Mouse (Mus musculus): ENCODE results near the gene Zfpl1. TPM values are rescaled to one million over a fixed set of nuclear protein-coding genes. Genes with fewer than 3 reads are reported as not detected.
"Not testable (repeated sequence)": the region's sequence is repeated elsewhere in the genome, so short reads cannot be mapped to it uniquely, and the experiment has no call there.

Zfpl1 gene
- total RNA-seq (2015) (15.3 and 15.8 TPM in 2 replicates), total RNA-seq (2017) (29.2 and 33.7 TPM in 2 replicates)

GRCm38 (mm10) chr19:6084478-6085248 is at the start of gene Zfpl1, which contains the start of gene Cdca5:
Gene Zfpl1, minus strand, starts transcription at chr19:6084956.
Gene Cdca5, plus strand, starts transcription at chr19:6084983.
- ATAC-seq (ENCODE audit: poor library complexity, severe bottlenecking) = peak; percentile 97

DNA sequence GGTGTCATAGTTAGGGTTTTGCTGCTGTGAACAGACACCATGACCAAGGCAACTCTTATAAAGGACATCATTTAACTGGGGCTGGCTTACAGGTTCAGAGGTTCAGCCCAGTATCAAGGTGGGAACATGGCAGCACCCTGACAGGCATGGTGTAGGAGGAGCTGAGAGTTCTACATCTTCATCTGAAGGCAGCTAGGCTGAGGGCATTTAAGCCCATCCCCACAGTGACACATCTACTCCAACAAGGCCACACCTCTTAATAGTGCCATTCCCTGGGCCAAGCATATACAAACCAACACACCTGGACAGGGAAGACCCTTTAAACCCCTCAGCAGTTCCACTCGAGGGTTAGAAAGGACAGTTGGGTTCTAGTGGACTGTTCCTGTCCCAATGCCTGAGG is 48.4 kb upstream of the Zfpl1 start:
- ATAC-seq (ENCODE audit: poor library complexity, severe bottlenecking) = not testable (repeated sequence)

- ATAC-seq (ENCODE audit: poor library complexity, severe bottlenecking) = no peak
Observed at GRCm38 (mm10) chr19:6132171-6132827, 47.5 kb upstream of the Zfpl1 start.

DNA sequence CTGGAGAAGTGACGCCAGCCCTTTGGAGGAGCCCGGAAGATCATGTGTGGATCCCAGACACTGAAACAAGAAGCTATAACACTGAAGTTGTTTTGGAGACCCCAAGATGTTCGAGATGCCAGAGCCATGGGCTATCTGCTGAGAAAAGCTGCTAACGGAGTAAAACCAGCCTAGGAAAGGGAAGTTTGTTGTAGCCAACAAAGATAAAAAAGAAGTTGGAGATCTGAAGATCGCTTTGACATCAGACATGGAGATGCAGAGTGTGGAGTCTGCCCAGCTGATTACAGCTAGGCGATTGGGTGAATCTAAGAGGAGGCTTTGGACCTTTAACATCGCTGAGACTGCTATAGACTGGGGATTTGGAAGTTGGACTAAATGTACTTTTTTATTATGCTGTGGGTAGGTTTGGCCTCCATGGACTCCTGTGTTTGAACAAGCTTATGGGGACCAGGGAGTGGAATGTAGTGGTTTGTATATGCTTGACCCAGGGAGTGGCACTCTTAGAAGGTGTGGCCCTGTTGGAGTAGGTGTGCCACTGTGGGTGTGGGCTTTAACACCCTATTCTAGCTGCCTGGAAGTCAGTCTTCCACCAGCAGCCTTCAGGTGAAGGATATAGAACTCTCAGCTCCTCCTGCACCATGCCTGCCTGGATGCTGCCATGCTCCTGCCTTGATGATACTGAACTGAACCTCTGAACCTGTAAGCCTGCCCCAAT is 45.8 kb upstream of the Zfpl1 start:
- ATAC-seq (ENCODE audit: poor library complexity, severe bottlenecking) = not testable (repeated sequence)

DNA sequence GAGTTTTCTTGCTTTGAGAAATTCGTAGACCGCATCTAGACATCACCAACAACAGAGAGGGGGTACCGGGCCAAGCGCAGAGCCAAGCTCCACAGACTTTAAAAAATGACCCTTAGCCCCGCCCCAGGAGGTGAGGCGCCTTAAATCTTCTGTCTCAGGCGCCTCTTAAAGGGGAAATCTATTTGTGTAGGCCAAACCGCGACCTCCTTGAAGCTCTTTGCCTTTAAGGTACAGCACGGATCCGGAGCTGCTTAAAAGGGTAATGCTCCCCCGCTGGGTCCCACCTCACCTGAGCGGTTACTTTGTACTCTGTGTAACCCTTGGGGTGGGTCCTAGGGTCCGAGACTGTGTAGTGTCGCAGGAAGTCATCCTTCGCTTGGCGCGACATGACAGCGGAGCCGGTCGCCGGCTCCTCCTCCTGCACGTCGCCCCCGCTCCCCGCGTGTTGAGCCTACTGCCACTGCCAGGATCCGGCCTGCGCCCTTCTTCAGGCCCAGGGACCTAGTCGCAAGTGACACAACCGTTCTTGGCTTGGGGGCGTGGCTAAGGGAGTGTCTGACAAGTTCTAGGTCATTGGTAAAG is 43.1 kb upstream of the Zfpl1 start, which contains the start of gene Snx15:
Gene Snx15, minus strand, starts transcription at position 545 of the 582 bp plus-strand sequence.
- ATAC-seq (ENCODE audit: poor library complexity, severe bottlenecking) = peak; percentile 95

- no peak for ATAC-seq (ENCODE audit: poor library complexity, severe bottlenecking)
Observed at GRCm38 (mm10) chr19:6126789-6127580, 42.2 kb upstream of the Zfpl1 start.

- ATAC-seq (ENCODE audit: poor library complexity, severe bottlenecking) = peak; percentile 22; the same call in 1 of the 2 replicates
Observed at GRCm38 (mm10) chr19:6126289-6126688, 41.5 kb upstream of the Zfpl1 start.

DNA sequence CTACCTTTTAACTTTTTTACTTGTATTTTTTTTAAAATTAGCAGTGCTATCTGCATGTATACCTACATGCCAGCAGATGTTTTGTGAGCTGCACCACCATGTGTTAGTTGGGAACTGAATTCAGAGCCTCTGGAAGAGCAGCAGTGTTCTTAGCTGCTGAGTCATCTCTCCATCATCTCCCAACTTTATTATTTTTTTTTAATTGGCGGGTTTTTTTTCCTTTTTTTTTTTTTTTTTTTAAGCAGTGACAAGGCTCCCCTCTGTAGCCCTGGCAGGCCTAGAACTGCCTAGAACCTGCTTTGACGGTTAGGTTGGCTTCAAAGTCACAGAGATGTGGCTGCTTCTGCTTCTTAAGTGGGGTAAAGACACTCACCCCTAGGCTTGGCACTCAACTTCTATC is 40.1 kb upstream of the Zfpl1 start:
- ATAC-seq (ENCODE audit: poor library complexity, severe bottlenecking) = no peak

DNA sequence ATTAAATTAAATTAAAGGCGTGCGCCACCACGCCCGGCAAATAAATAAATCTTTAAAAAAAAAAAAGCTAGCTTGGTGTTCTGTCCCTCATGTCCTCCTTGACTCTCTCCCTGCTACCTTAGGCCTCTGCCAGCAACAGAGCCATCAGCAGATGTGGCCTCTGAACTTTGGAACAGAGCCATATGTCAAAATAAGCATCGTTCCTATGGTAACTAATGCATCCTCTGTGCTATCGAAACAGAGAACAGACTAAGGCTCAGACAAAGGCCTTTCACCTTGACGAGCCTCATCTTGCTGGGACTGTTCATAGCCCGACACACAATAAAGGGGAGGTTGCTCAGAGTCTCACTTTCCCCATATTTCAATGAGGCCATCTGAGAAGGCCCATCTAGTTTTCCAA is 38.6 kb upstream of the Zfpl1 start:
- ATAC-seq (ENCODE audit: poor library complexity, severe bottlenecking) = no peak

DNA sequence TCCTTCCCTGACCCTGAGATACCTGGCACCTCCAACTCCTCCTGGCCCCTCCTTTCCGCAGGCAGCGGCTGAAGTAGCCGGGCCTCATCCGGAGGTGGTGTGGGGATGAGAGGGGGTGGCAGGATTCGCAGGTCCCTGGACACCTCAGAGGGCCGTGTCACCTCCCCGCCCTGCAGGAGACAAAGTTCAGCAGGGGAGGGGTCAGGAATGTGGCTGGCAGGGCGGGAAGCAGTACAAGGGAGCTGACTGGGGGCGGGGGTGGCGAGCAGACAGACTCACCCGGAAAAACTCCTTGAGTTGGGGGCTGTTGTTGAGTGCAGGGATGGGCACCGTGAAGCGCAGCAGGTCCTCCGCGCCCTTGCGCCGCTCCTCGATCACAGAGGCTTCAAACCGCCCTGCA is 37.0 kb upstream of the Zfpl1 start:
- no peak for ATAC-seq (ENCODE audit: poor library complexity, severe bottlenecking)

GRCm38 (mm10) chr19:6118677-6119185 is 34.0 kb upstream of the Zfpl1 start:
- ATAC-seq (ENCODE audit: poor library complexity, severe bottlenecking) = peak; percentile 4; the same call in 1 of the 2 replicates

DNA sequence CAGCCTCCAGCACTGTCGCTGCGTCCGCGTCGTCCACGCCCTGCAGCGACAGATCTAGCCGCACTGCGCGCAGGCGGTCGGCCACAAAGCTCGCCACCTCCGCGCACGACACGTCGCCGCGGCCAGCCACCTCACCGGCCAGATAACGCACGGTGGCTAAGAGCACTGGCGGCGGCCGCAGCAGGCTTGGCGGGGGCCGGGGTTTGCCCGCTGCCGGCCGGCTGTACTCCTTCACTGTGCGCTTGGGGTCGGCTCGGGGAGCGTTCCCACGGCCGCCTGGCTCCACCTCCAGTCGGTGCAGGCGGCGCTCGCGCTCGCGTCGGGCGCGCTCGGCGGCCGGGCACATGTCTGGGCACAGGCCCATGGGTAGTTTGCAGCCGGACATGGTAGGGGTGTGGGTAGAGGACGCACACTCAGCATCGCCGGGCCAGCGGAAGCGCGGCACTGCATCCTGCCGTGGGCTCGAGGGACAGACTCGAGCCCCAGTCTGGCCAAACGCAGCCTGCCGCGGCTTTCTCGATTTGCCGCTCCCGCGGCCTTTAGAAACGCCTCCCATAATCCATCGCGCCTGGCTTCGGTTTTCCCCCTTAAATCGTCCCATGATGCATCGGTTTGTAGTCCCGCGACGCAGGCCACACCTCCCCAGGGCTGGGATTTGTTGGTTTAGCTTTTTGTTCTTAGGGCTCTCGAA is 33.4 kb upstream of the Zfpl1 start, which contains the start of gene Sac3d1:
Gene Sac3d1, minus strand, starts transcription at position 665 of the 691 bp plus-strand sequence.
- peak; percentile 92 for ATAC-seq (ENCODE audit: poor library complexity, severe bottlenecking)

DNA sequence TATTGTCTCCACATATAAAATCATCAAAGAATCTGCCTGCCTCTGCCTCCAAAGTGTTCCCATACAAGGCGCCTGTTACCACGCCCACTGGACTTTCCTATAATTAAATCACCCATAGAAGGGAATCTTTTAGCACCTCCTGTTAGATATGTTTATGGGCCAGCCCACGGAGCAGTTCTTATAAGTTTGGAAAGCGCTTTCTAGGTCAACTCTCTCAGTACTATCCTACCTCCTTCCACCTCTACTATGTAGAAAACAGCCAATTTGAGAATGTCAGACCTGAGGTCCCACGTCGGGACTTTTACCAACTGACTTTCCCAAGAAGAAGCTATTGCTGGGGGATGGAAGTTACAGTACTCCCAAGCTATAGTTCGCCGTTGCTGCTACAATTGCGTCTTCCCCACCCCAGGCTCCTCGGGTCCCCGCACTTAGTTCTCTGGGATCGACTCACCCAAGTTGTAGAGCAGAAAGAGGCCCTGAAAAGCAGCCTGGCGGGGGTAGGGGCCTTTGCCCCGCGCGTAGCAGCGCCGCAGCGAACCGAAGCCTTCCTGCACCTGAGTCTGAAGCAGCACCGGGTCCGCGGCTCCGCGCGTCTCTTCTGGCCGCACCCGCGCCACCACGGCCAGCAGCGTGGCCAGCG is 32.7 kb upstream of the Zfpl1 start:
- ATAC-seq (ENCODE audit: poor library complexity, severe bottlenecking) = no peak

GRCm38 (mm10) chr19:6116113-6116850 is 31.5 kb upstream of the Zfpl1 start:
- no peak for ATAC-seq (ENCODE audit: poor library complexity, severe bottlenecking)

DNA sequence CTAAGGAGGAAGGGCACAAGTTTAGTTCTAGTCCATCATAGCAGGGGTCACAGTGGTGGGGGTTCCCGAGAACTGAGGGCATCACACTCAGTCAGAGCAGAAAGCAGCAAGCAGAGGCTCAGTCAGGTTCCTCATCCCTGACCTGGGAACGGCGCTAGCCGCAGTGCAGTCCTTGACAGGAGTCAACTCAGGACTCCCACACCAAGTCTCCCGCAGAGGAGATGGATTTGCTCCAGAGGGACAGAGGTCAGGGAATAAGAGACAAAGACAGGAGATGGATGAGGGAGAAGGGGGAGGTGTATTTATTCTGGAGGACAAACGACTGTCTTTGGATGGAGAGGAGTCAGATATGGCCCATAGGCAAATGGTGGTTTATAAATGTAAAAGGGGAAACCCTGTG is 28.4 kb upstream of the Zfpl1 start:
- ATAC-seq (ENCODE audit: poor library complexity, severe bottlenecking) = no peak

DNA sequence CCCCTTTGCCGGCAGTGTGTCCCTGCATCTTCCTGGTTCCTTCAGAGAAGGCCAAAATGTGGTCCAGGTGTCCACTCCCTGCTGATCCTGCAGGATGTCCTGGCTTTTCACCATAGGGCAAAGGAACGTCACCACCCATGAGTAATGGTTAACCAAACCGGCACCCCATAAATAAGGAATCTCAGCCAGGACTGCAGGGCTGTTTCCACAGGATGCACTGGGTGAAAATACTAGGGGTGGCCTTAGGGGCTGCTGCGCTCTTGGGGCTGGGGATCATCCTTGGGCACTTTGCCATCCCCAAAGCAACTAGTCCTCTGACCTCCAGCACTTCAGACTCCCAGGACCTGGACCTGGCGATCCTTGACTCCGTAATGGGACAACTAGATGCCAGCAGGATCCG is 20.8 kb upstream of the Zfpl1 start, which contains the start of gene Naaladl1:
Gene Naaladl1, plus strand, starts transcription at position 197 of the 400 bp plus-strand sequence.
- no peak for ATAC-seq (ENCODE audit: poor library complexity, severe bottlenecking)

- 0 out of 2 replicates have a peak, but pooled peaks have one; percentile 38 for ATAC-seq (ENCODE audit: poor library complexity, severe bottlenecking)
Observed at GRCm38 (mm10) chr19:6104476-6104875, 19.7 kb upstream of the Zfpl1 start.
